Mouse (Mus musculus) left cerebral cortex, adult 6 months (tissue): ENCODE results near the gene Bdkrb2. TPM values are rescaled to one million over a fixed set of nuclear protein-coding genes. Genes with fewer than 3 reads are reported as not detected.

ENCODE experiments used
- long read RNA-seq, 2 experiments: library from polyadenylated mRNA; unstranded; transcript quantifications; one replicate each; pipeline ENCODE4 v2.0.0; 2019 to 2020
- polyA plus RNA-seq: library from polyadenylated mRNA; unstranded; fragments of <200 nt; fragmentation: Nextera tagmentation; gene quantifications from 2 replicates; pipeline ENCODE4 v1.2.3, GENCODE M21; 2021

Bdkrb2 gene
- 0.15 and 0.21 TPM in 2 replicates for polyA plus RNA-seq
- long read RNA-seq, experiment 1, partial matches to known transcripts = 1 of 4 reads
- long read RNA-seq, experiment 1, other reads (novel, unspliced or antisense) = 1 of 4 reads
- long read RNA-seq, experiment 2 = 0 reads

DNA sequence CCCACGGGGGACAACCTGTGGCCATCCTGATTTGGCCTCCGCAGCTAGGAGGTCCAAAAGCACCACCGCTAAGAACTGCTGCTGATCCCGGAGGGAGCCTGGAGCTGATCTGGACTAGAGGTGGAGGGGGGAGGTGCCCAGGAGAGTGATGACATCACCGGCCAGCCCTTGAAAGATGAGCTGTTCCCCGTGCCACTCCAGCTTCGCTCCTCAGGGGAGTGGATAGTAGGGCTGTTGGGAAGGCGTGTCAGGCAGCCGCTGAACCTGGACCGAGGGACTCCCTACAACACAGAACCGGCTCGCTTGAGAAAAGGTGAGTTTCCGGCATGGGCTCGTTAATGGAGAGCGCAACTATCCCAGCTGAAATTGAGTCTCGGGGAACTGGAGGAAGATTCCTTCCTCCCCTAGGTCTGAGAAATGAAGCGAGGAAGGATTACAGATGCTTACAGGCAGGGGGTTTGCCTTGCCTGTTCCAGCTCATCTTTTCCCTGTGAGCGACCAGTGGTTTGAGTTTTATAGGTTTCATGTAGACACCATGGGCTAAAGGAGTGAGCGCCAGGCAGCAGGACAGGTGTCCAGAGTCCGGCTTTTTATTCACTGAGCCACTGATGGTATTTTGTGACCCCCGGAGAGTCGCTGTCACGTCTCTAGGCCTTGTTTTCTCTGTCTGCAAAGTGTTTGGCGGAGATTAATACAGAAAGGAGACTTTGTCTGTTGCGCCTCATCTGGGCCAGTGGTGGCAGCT is at the start of gene Bdkrb2:
Bdkrb2 (plus strand) TSS at position 291 of the 745 bp plus-strand sequence.

GRCm38 (mm10) chr12:105602581-105603210 is 39.7 kb downstream of the Bdkrb2 start, which contains the start of gene Bdkrb1:
TSS of gene Bdkrb1 (plus strand) at chr12:105603085.

Other genes starting within 250 kb of the Bdkrb2 start
- gene Tunar, start 229.4 kb upstream of the Bdkrb2 start, polyA plus RNA-seq = 2.6 and 3.9 TPM in 2 replicates
- 7.9 and 10.2 TPM in 2 replicates for gene D430019H16Rik, start 109.4 kb upstream of the Bdkrb2 start, polyA plus RNA-seq
- gene Bdkrb1, start 39.9 kb downstream of the Bdkrb2 start, polyA plus RNA-seq = not detected in 2 replicates
- 46.2 and 53.0 TPM in 2 replicates for gene Gskip, start 121.6 kb downstream of the Bdkrb2 start, polyA plus RNA-seq
- 6.7 and 7.9 TPM in 2 replicates for gene Atg2b, start 122.0 kb downstream of the Bdkrb2 start, polyA plus RNA-seq
- 0.36 and 0.75 TPM in 2 replicates for gene Ak7, start 142.8 kb downstream of the Bdkrb2 start, polyA plus RNA-seq
- gene Papola, start 221.5 kb downstream of the Bdkrb2 start, polyA plus RNA-seq = 63.5 and 71.3 TPM in 2 replicates